27 mouse cellular contexts compared by ENCODE assay signal in the genomic region with DNA sequence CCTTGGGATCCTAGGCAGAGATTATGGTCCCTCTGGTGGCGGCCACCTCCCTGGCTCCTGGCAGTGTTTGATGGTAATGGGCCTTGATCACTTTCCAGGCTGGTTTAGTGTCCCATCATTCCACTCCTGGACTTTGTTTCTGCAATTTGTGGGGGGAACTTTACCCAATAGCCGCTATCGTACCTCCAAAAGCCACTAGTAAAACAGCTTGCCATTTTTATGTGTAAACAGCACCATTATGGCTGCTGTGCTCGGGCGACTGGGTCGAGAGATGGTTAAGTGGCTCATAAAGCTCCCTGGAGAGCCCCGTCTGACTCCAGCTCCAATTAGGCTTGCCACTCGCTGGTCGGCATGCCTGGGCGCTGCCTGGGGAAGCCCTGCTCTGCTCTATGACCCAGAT. TPM values are rescaled to one million over a fixed set of nuclear protein-coding genes. Genes with fewer than 3 reads are reported as not detected.
DNase-seq lines count a peak whose midpoint lies in the region; ATAC-seq lines count a peak whose summit lies in the region.
"Had no signal": no experiment of that assay in that cellular context is flagged by ENCODE, and none has a peak within 500 bp of the region (broad histone marks: within the 10 kb centered on the region; RNA-seq: fewer than 3 reads in every experiment).

No protein-coding gene starts in this region.

- no peak overlapping the region for H3K9ac ChIP-seq in forebrain, embryonic 15.5 days (replicated peaks)
- H3K9ac ChIP-seq in midbrain, embryonic 13.5 days (replicated peaks) = no peak overlapping the region
- no peak overlapping the region for H3K9ac ChIP-seq in midbrain, embryonic 11.5 days (ENCODE audit: low read length)
- no peak overlapping the region for H3K9ac ChIP-seq in limb, embryonic 13.5 days
- H3K9ac ChIP-seq: intestine, embryonic 15.5 days; liver, postnatal 0 days; stomach, embryonic 15.5 days had no signal

- no peaks in the 10 kb centered on the region for H3K27me3 ChIP-seq in forebrain, embryonic 10.5 days (ENCODE audit: poor library complexity, severe bottlenecking)
- no peaks in the 10 kb centered on the region for H3K27me3 ChIP-seq in forebrain, embryonic 15.5 days
- no peaks in the 10 kb centered on the region for H3K27me3 ChIP-seq in midbrain, embryonic 13.5 days
- no peaks in the 10 kb centered on the region for H3K27me3 ChIP-seq in midbrain, embryonic 11.5 days (ENCODE audit: control insufficient read depth, insufficient read depth, low read length)
- H3K27me3 ChIP-seq in limb, embryonic 13.5 days = no peaks in the 10 kb centered on the region
- H3K27me3 ChIP-seq: intestine, embryonic 15.5 days; stomach, embryonic 15.5 days had no signal

- H3K4me3 ChIP-seq in forebrain, embryonic 10.5 days = no peak overlapping the region
- H3K4me3 ChIP-seq in forebrain, embryonic 15.5 days = no peak overlapping the region
- H3K4me3 ChIP-seq in midbrain, embryonic 13.5 days (replicated peaks) = no peak overlapping the region
- no peak overlapping the region for H3K4me3 ChIP-seq in midbrain, embryonic 11.5 days (ENCODE audit: low read depth, low read length)
- no peak overlapping the region for H3K4me3 ChIP-seq in limb, embryonic 13.5 days
- H3K4me3 ChIP-seq: hindbrain, embryonic 10.5 days; intestine, embryonic 15.5 days; stomach, embryonic 15.5 days had no signal

- H3K4me1 ChIP-seq in forebrain, embryonic 10.5 days = peaks cover 16% of the 10 kb centered on the region
- H3K4me1 ChIP-seq in forebrain, embryonic 15.5 days = 0 out of 2 replicates have a peak, but pooled peaks cover 9% of the 10 kb centered on the region
- H3K4me1 ChIP-seq in midbrain, embryonic 13.5 days (replicated peaks) = peaks cover 32% of the 10 kb centered on the region
- H3K4me1 ChIP-seq in midbrain, embryonic 11.5 days (ENCODE audit: control insufficient read depth, insufficient read depth, low read length) = peaks cover 2% of the 10 kb centered on the region; the same call in 1 of the 2 replicates
- peaks cover 57% of the 10 kb centered on the region for H3K4me1 ChIP-seq in limb, embryonic 13.5 days
- H3K4me1 ChIP-seq: stomach, embryonic 15.5 days had no signal

- peaks cover 29% of the 10 kb centered on the region for H3K36me3 ChIP-seq in forebrain, embryonic 10.5 days (replicated peaks)
- no peaks in the 10 kb centered on the region for H3K36me3 ChIP-seq in forebrain, embryonic 15.5 days
- H3K36me3 ChIP-seq in midbrain, embryonic 13.5 days = peaks cover 10% of the 10 kb centered on the region; the same call in 1 of the 2 replicates
- no peaks in the 10 kb centered on the region for H3K36me3 ChIP-seq in midbrain, embryonic 11.5 days (ENCODE audit: control insufficient read depth, insufficient read depth, low read length)
- peaks cover 17% of the 10 kb centered on the region for H3K36me3 ChIP-seq in limb, embryonic 13.5 days

- WGBS in forebrain, embryonic 10.5 days = 90% methylated on average over 10 of the region's 10 CpGs
- WGBS in forebrain, embryonic 15.5 days = 80% methylated on average over 10 of the region's 10 CpGs
- WGBS in midbrain, embryonic 13.5 days = 54% methylated on average over 10 of the region's 10 CpGs
- WGBS in midbrain, embryonic 11.5 days = 79% methylated on average over 10 of the region's 10 CpGs
- WGBS in limb, embryonic 13.5 days = 19% methylated on average over 10 of the region's 10 CpGs

- H3K4me2 ChIP-seq in forebrain, embryonic 15.5 days (replicated peaks) = no peak overlapping the region
- H3K4me2 ChIP-seq in midbrain, embryonic 13.5 days (replicated peaks) = no peak overlapping the region
- no peak overlapping the region for H3K4me2 ChIP-seq in midbrain, embryonic 11.5 days
- H3K4me2 ChIP-seq in limb, embryonic 13.5 days (replicated peaks) = no peak overlapping the region
- H3K4me2 ChIP-seq: heart, embryonic 11.5 days; intestine, embryonic 15.5 days; liver, embryonic 11.5 days; stomach, embryonic 15.5 days had no signal

- H3K9me3 ChIP-seq in forebrain, embryonic 10.5 days = peaks cover 6% of the 10 kb centered on the region; the same call in 1 of the 2 replicates
- H3K9me3 ChIP-seq in forebrain, embryonic 15.5 days = no peaks in the 10 kb centered on the region
- no peaks in the 10 kb centered on the region for H3K9me3 ChIP-seq in midbrain, embryonic 13.5 days
- no peaks in the 10 kb centered on the region for H3K9me3 ChIP-seq in midbrain, embryonic 11.5 days (ENCODE audit: control insufficient read depth, low read length)
- 0 out of 2 replicates have a peak, but pooled peaks cover 8% of the 10 kb centered on the region for H3K9me3 ChIP-seq in limb, embryonic 13.5 days
- H3K9me3 ChIP-seq: intestine, embryonic 15.5 days; stomach, embryonic 15.5 days had no signal

- ATAC-seq in forebrain, embryonic 15.5 days (replicated peaks) = no peak
- no peak for ATAC-seq in midbrain, embryonic 13.5 days
- no peak for ATAC-seq in midbrain, embryonic 11.5 days (ENCODE audit: low FRiP score)
- ATAC-seq in limb, embryonic 13.5 days (ENCODE audit: low FRiP score, low read depth) = no peak
- ATAC-seq: activated CD4-positive, CD25-positive, alpha-beta regulatory T cell, adult 4 months; forebrain, embryonic 14.5 days; intestine, embryonic 15.5 days; liver, postnatal 0 days; lung, postnatal 0 days had no signal

- no peak for DNase-seq in forebrain, embryonic 10.5 days (ENCODE audit: extremely low spot score, low spot score)
- DNase-seq in midbrain, embryonic 11.5 days (ENCODE audit: low spot score, missing footprints) = no peak
- peak; percentile 30 for DNase-seq in retina, postnatal 1 day
- DNase-seq in spleen, adult 18-20 months = no peak
- DNase-seq: adrenal gland, adult 8-10 months; cerebellum, adult 9-10 months; gastrocnemius, postnatal 10 days; kidney, adult 9 months; kidney, postnatal 36 days; layer of hippocampus, postnatal 36 days; liver, postnatal 0 days; right cerebral cortex, adult 18-20 months; right cerebral cortex, postnatal 4 days; thymus, adult 18-20 months; thymus, postnatal 36 days had no signal

- H3K27ac ChIP-seq in forebrain, embryonic 10.5 days = 0 out of 2 replicates have a peak overlapping the region, but pooled peaks have one; percentile 35
- no peak overlapping the region for H3K27ac ChIP-seq in forebrain, embryonic 15.5 days (replicated peaks)
- H3K27ac ChIP-seq in midbrain, embryonic 13.5 days = peak overlapping the region; percentile 41
- H3K27ac ChIP-seq in midbrain, embryonic 11.5 days (ENCODE audit: low read depth, low read length) = no peak overlapping the region
- H3K27ac ChIP-seq in limb, embryonic 13.5 days = peak overlapping the region; percentile 55; the same call in 1 of the 2 replicates
- H3K27ac ChIP-seq: hindbrain, embryonic 10.5 days; intestine, embryonic 15.5 days; macrophage; stomach, embryonic 15.5 days had no signal

RNA-seq across cellular contexts. Expression of gene Pepd, which starts 59.6 kb away (rescaled TPM):
- 74.0 and 78.5 TPM in 2 replicates for polyA plus RNA-seq in forebrain, embryonic 10.5 days (2016; fragmentation: Nextera tagmentation; extraction: Ambion mirVana)
- polyA plus RNA-seq in forebrain, embryonic 15.5 days (2015; fragmentation: Nextera tagmentation; extraction: Ambion mirVana) = 51.4 and 51.7 TPM in 2 replicates
- polyA plus RNA-seq in midbrain, embryonic 13.5 days (2015; fragmentation: Nextera tagmentation; extraction: Ambion mirVana) = 55.5 and 56.0 TPM in 2 replicates
- 64.9 and 67.3 TPM in 2 replicates for polyA plus RNA-seq in midbrain, embryonic 11.5 days (2014; fragmentation: Nextera tagmentation; extraction: Ambion mirVana)
- polyA plus RNA-seq in limb, embryonic 13.5 days (2015; fragmentation: Nextera tagmentation; extraction: Ambion mirVana) = 62.6 and 65.0 TPM in 2 replicates

Comparison
In these comparisons a context has a peak if more than half of its experiments do, and no peak if none do; other contexts are left out.
1. H3K27ac ChIP-seq: peak in forebrain, embryonic 10.5 days (single experiment), midbrain, embryonic 13.5 days (single experiment) and limb, embryonic 13.5 days (single experiment); none in forebrain, embryonic 15.5 days (single experiment) and midbrain, embryonic 11.5 days (single experiment).